Mouse (Mus musculus): ENCODE measurements at regions not wholly inside any gene's neighbourhood (a gene's known extent, or its start where the extent isn't known, plus 50 kb on each side); places are given as distances from the start of the nearest gene placed in this dataset.
A peak's percentile ranks its signal among the peaks of the same experiment; 100 is the strongest.

GRCm38 (mm10) chr16:30155070-30155469, 90.9 kb downstream of the Hes1 start:
- Histone ChIP-seq H3K36me3 (ENCODE audit: control insufficient read depth, insufficient read depth, low read length) (no peaks in the 10 kb centered on the region), H3K27ac (ENCODE audit: low read depth, low read length) (no peak overlapping the region), H3K9me3 (ENCODE audit: control insufficient read depth, low read length) (no peaks in the 10 kb centered on the region), H3K9ac (replicated peaks; ENCODE audit: low read depth, low read length) (no peak overlapping the region), H3K4me1 (ENCODE audit: control insufficient read depth, insufficient read depth, low read length) (0 out of 2 replicates have a peak, but pooled peaks cover 10% of the 10 kb centered on the region), H3K4me3 (ENCODE audit: low read depth, low read length) (no peak overlapping the region), H3K4me2 (ENCODE audit: low read depth, low read length) (no peak overlapping the region), H3K27me3 (ENCODE audit: control insufficient read depth, insufficient read depth, low read length) (no peaks in the 10 kb centered on the region)
- WGBS, result 25% methylated on average over 6 of the region's 6 CpGs
- peak; percentile 19; the same call in 1 of the 2 replicates for ATAC-seq (ENCODE audit: low read depth)

- ATAC-seq (ENCODE audit: low read depth), result peak; percentile 81
- H3K4me3 ChIP-seq (ENCODE audit: low read depth, low read length), result no peak overlapping the region
- no peak overlapping the region for H3K9ac ChIP-seq (replicated peaks; ENCODE audit: low read depth, low read length)
- 0 out of 2 replicates have a peak, but pooled peaks cover 10% of the 10 kb centered on the region for H3K4me1 ChIP-seq (ENCODE audit: control insufficient read depth, insufficient read depth, low read length)
- no peak overlapping the region for H3K27ac ChIP-seq (ENCODE audit: low read depth, low read length)
- no peaks in the 10 kb centered on the region for H3K9me3 ChIP-seq (ENCODE audit: control insufficient read depth, low read length)
- H3K36me3 ChIP-seq (ENCODE audit: control insufficient read depth, insufficient read depth, low read length), result no peaks in the 10 kb centered on the region
- WGBS, result 14% methylated on average over 6 of the region's 6 CpGs
- H3K27me3 ChIP-seq (ENCODE audit: control insufficient read depth, insufficient read depth, low read length), result no peaks in the 10 kb centered on the region
- H3K4me2 ChIP-seq (ENCODE audit: low read depth, low read length), result no peak overlapping the region
Observed at GRCm38 (mm10) chr16:30155486-30156246, 91.5 kb downstream of the Hes1 start.

DNA sequence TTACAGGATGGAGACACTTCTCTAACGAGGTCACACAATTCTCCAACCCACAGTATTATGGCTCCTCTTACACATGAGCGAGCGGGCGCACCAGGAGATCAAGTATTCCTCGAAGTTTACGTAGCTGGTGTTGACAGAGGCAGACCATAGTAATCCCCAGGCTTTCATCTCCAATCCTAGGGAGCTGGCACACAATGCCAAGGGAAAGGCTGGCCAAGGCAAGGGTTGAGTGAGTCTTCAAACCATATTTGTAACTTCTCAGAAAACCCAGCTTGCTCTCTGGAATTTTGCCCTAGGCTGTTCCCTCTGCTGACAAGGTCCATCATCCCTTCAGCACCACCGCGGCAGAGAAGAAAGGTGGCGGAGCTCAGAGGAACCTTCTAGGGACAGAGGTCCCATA, 94.0 kb downstream of the Hes1 start:
- H3K4me2 ChIP-seq (ENCODE audit: low read depth, low read length), result no peak overlapping the region
- 94% methylated on average over 9 of the region's 9 CpGs for WGBS
- 0 out of 2 replicates have a peak, but pooled peaks cover 10% of the 10 kb centered on the region for H3K4me1 ChIP-seq (ENCODE audit: control insufficient read depth, insufficient read depth, low read length)
- H3K36me3 ChIP-seq (ENCODE audit: control insufficient read depth, insufficient read depth, low read length), result no peaks in the 10 kb centered on the region
- no peaks in the 10 kb centered on the region for H3K9me3 ChIP-seq (ENCODE audit: control insufficient read depth, low read length)
- no peak overlapping the region for H3K9ac ChIP-seq (replicated peaks; ENCODE audit: low read depth, low read length)
- H3K4me3 ChIP-seq (ENCODE audit: low read depth, low read length), result no peak overlapping the region
- no peak for ATAC-seq (ENCODE audit: low read depth)
- no peaks in the 10 kb centered on the region for H3K27me3 ChIP-seq (ENCODE audit: control insufficient read depth, insufficient read depth, low read length)
- no peak overlapping the region for H3K27ac ChIP-seq (ENCODE audit: low read depth, low read length)

GRCm38 (mm10) chr16:30160399-30160798, 96.2 kb downstream of the Hes1 start:
- 0 out of 2 replicates have a peak, but pooled peaks cover 8% of the 10 kb centered on the region for H3K4me1 ChIP-seq (ENCODE audit: control insufficient read depth, insufficient read depth, low read length)
- H3K27ac ChIP-seq (ENCODE audit: low read depth, low read length), result no peak overlapping the region
- H3K27me3 ChIP-seq (ENCODE audit: control insufficient read depth, insufficient read depth, low read length), result no peaks in the 10 kb centered on the region
- no peak overlapping the region for H3K9ac ChIP-seq (replicated peaks; ENCODE audit: low read depth, low read length)
- WGBS, result 66% methylated on average over 2 of the region's 2 CpGs
- no peak for ATAC-seq (ENCODE audit: low read depth)
- H3K36me3 ChIP-seq (ENCODE audit: control insufficient read depth, insufficient read depth, low read length), result no peaks in the 10 kb centered on the region
- no peak overlapping the region for H3K4me2 ChIP-seq (ENCODE audit: low read depth, low read length)
- H3K9me3 ChIP-seq (ENCODE audit: control insufficient read depth, low read length), result no peaks in the 10 kb centered on the region
- no peak overlapping the region for H3K4me3 ChIP-seq (ENCODE audit: low read depth, low read length)

- H3K27ac ChIP-seq (ENCODE audit: low read depth, low read length), result no peak overlapping the region
- H3K4me2 ChIP-seq (ENCODE audit: low read depth, low read length), result no peak overlapping the region
- H3K9ac ChIP-seq (replicated peaks; ENCODE audit: low read depth, low read length), result no peak overlapping the region
- no peak overlapping the region for H3K4me3 ChIP-seq (ENCODE audit: low read depth, low read length)
- no peaks in the 10 kb centered on the region for H3K36me3 ChIP-seq (ENCODE audit: control insufficient read depth, insufficient read depth, low read length)
- H3K9me3 ChIP-seq (ENCODE audit: control insufficient read depth, low read length), result no peaks in the 10 kb centered on the region
- H3K4me1 ChIP-seq (ENCODE audit: control insufficient read depth, insufficient read depth, low read length), result no peaks in the 10 kb centered on the region
- no peaks in the 10 kb centered on the region for H3K27me3 ChIP-seq (ENCODE audit: control insufficient read depth, insufficient read depth, low read length)
- WGBS, result 85% methylated on average over 4 of the region's 4 CpGs
- ATAC-seq (ENCODE audit: low read depth), result no peak
Observed at GRCm38 (mm10) chr16:30163303-30163702, 99.1 kb downstream of the Hes1 start.

- Histone ChIP-seq H3K4me1 (ENCODE audit: control insufficient read depth, insufficient read depth, low read length) (no peaks in the 10 kb centered on the region), H3K36me3 (ENCODE audit: control insufficient read depth, insufficient read depth, low read length) (no peaks in the 10 kb centered on the region), H3K9ac (replicated peaks; ENCODE audit: low read depth, low read length) (no peak overlapping the region), H3K9me3 (ENCODE audit: control insufficient read depth, low read length) (no peaks in the 10 kb centered on the region), H3K27me3 (ENCODE audit: control insufficient read depth, insufficient read depth, low read length) (no peaks in the 10 kb centered on the region), H3K4me2 (ENCODE audit: low read depth, low read length) (no peak overlapping the region), H3K4me3 (ENCODE audit: low read depth, low read length) (no peak overlapping the region), H3K27ac (ENCODE audit: low read depth, low read length) (no peak overlapping the region)
- ATAC-seq (ENCODE audit: low read depth), result no peak
- 87% methylated on average over 3 of the region's 3 CpGs for WGBS
Observed at GRCm38 (mm10) chr16:30165667-30166180, 101.5 kb downstream of the Hes1 start.

DNA sequence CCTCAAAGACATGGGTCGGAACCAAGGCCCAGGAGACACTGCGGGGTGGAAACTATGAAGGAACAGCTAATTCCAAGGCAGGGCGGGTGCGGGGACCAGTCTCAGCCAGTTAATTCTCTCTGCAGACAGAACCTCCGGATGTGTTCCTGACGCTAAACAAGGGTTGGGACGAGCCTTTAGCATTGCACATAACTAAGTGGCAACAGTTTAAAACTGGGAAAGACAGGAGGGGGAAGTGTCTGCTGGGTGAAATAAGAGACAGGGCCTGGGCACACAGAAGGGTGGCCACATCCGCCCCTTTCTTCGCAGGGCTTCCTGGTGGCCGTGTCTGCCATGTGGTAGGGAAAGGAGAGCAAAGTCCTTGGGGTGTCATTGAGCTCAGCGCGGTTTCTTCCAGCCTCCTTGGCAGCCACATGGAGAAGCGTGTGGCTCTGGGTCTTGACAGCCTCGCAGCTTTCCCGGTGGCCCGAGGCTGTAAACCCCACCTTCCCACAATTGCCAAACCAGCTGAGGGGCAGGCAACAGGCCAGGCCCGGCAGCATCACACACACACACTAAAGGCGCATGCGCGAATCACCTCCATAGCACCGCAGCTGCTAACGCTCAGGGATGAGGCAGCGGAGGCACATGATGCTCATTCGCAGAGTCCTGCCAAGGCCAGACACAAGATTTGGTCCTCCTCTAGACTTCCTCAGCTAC, 95.8 kb downstream of the Cpn2 start:
- peak; percentile 72 for ATAC-seq (ENCODE audit: low read depth)
- no peak overlapping the region for H3K9ac ChIP-seq (replicated peaks; ENCODE audit: low read depth, low read length)
- no peak overlapping the region for H3K4me3 ChIP-seq (ENCODE audit: low read depth, low read length)
- H3K4me2 ChIP-seq (ENCODE audit: low read depth, low read length), result no peak overlapping the region
- H3K27me3 ChIP-seq (ENCODE audit: control insufficient read depth, insufficient read depth, low read length), result no peaks in the 10 kb centered on the region
- 56% methylated on average over 24 of the region's 24 CpGs for WGBS
- H3K27ac ChIP-seq (ENCODE audit: low read depth, low read length), result no peak overlapping the region
- H3K4me1 ChIP-seq (ENCODE audit: control insufficient read depth, insufficient read depth, low read length), result 0 out of 2 replicates have a peak, but pooled peaks cover 8% of the 10 kb centered on the region
- no peaks in the 10 kb centered on the region for H3K9me3 ChIP-seq (ENCODE audit: control insufficient read depth, low read length)
- H3K36me3 ChIP-seq (ENCODE audit: control insufficient read depth, insufficient read depth, low read length), result no peaks in the 10 kb centered on the region

GRCm38 (mm10) chr16:30172136-30172731, 95.1 kb downstream of the Cpn2 start:
- no peak overlapping the region for H3K9ac ChIP-seq (replicated peaks; ENCODE audit: low read depth, low read length)
- H3K27me3 ChIP-seq (ENCODE audit: control insufficient read depth, insufficient read depth, low read length), result no peaks in the 10 kb centered on the region
- ATAC-seq (ENCODE audit: low read depth), result peak; percentile 50; the same call in 1 of the 2 replicates
- H3K27ac ChIP-seq (ENCODE audit: low read depth, low read length), result no peak overlapping the region
- H3K4me1 ChIP-seq (ENCODE audit: control insufficient read depth, insufficient read depth, low read length), result 0 out of 2 replicates have a peak, but pooled peaks cover 8% of the 10 kb centered on the region
- 51% methylated on average over 13 of the region's 13 CpGs for WGBS
- H3K4me3 ChIP-seq (ENCODE audit: low read depth, low read length), result no peak overlapping the region
- no peaks in the 10 kb centered on the region for H3K9me3 ChIP-seq (ENCODE audit: control insufficient read depth, low read length)
- no peak overlapping the region for H3K4me2 ChIP-seq (ENCODE audit: low read depth, low read length)
- no peaks in the 10 kb centered on the region for H3K36me3 ChIP-seq (ENCODE audit: control insufficient read depth, insufficient read depth, low read length)
